ENCODE assay signal across 16 mouse cellular contexts in the genomic region with DNA sequence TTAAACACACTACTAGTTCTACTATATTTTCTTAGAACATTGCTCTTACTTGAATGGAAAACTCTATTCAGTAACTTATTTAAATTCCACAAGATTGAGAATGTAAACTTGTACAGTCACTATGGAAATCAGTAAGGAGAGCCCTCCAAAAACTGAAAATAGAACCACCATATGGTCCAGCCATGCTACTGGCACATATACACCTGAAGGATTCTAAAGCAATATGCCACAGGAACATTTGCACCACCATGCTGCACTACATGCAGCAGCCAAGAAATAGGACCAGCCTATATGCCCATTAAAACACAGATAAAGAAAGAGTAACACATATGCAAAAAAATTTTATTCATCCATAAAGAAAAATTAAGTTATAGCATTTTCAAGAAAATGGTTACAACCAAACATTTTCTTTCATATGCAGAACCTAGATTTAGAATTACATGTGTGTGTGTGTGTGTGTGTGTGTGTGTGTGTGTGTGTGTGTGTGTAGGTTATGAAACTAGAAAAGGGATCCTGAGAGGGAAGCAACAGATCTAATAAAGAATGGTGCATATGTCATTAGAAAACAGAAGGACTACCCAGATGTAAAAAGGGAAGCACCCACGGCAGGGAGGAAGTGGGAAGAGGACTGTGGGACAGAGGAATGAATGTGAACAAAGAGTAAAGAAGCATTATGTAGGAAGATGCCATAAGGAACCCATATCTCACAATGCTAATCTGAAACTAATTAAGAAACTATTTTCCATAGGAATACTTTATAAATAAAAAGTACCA. TPM values are rescaled to one million over a fixed set of nuclear protein-coding genes. Genes with fewer than 3 reads are reported as not detected.
A peak's percentile ranks its signal among the peaks of the same experiment; 100 is the strongest.
DNase-seq lines count a peak whose midpoint lies in the region.
"Had no signal": no experiment of that assay in that cellular context is flagged by ENCODE, and none has a peak within 500 bp of the region (broad histone marks: within the 10 kb centered on the region; RNA-seq: fewer than 3 reads in every experiment).

No protein-coding gene starts in this region.

- intact Hi-C loops in left cerebral cortex, postnatal 25 days (cut with DNase I) = no loop called here

- DNase-seq in frontal cortex, adult 2 months (ENCODE audit: extremely low spot score in 1 of 2, low spot score in 1 of 2) = peak; percentile 13 to 46
- DNase-seq in frontal cortex, postnatal 14 days (ENCODE audit: low spot score in 2 of 2) = no peak
- peak; percentile 37 to 59 for DNase-seq in right cerebral cortex, postnatal 10 days (ENCODE audit: low spot score in 2 of 2)
- no peak for DNase-seq in right cerebral cortex, postnatal 14 days
- DNase-seq in left cerebral cortex, postnatal 25 days (ENCODE audit: low spot score in 2 of 2) = peak; percentile 13 to 83
- DNase-seq in telencephalon, adult 2 months (ENCODE audit: low read depth, low spot score) = peak; percentile 68
- DNase-seq in neural tube, embryonic 10.5 days (ENCODE audit: extremely low spot score, low spot score) = no peak
- DNase-seq in thymus, postnatal 14 days = no peak
- DNase-seq: adrenal gland, adult 8-10 months; cerebellum, postnatal 36 days; heart, postnatal 10 days; kidney, adult 2 months; kidney, postnatal 36 days; lung, adult 18-20 months; retina, postnatal 1 day; thymus, postnatal 4 days had no signal

RNA-seq across cellular contexts. Expression of a gene that starts 30.6 kb away (rescaled TPM):
- 19.7 and 20.1 TPM in 2 replicates for polyA plus RNA-seq in frontal cortex, adult 2 months (2012; rRNA removed)
- total RNA-seq in left cerebral cortex, postnatal 25 days (2021) = 10 to 100 TPM; 28.1 to 34.3 TPM

Comparison
In these comparisons a context has a peak if more than half of its experiments do, and no peak if none do; other contexts are left out.
1. DNase-seq: peak in frontal cortex, adult 2 months (2 of 2), right cerebral cortex, postnatal 10 days (2 of 2), left cerebral cortex, postnatal 25 days (2 of 2) and telencephalon, adult 2 months (single experiment); none in frontal cortex, postnatal 14 days (0 of 2), right cerebral cortex, postnatal 14 days (single experiment), neural tube, embryonic 10.5 days (single experiment) and thymus, postnatal 14 days (single experiment).